In the genomic region with DNA sequence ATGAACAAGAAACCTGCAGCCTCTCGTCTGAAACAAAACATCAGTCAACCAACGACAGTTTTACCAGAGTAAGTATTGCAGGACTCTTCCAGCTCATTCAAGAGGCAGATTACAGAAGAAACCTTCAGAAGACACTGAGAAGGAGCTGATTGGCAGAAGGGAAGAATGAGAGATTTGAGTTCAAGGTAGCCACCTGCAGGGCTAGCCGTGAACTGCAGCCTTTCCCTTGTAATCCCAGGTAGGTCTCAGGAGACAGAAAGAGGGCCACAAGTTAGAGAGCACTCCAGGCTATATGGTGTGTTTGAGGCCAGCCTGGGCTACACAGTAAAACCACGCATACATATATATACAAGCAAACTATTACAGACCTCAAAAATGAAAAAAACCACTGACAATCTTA, we compare ENCODE assay signal across 9 mouse cellular contexts. TPM values are rescaled to one million over a fixed set of nuclear protein-coding genes. Genes with fewer than 3 reads are reported as not detected.
DNase-seq lines count a peak whose midpoint lies in the region; ATAC-seq and TF ChIP-seq lines count a peak whose summit lies in the region.
"Had no signal": no experiment of that assay in that cellular context is flagged by ENCODE, and none has a peak within 500 bp of the region (broad histone marks: within the 10 kb centered on the region; RNA-seq: fewer than 3 reads in every experiment).

No protein-coding gene starts in this region.

- H3K9me3 ChIP-seq in kidney, embryonic 16.5 days (ENCODE audit: low read length) = peaks cover 4% of the 10 kb centered on the region

- no peaks in the 10 kb centered on the region for H3K4me1 ChIP-seq in kidney, embryonic 16.5 days (ENCODE audit: insufficient read depth, low read length)
- H3K4me1 ChIP-seq in testis, adult 2 months (ENCODE audit: control insufficient read depth, insufficient read depth, low read length) = peaks cover 2% of the 10 kb centered on the region; the same call in 1 of the 2 replicates

- no peaks in the 10 kb centered on the region for H3K36me3 ChIP-seq in kidney, embryonic 16.5 days (ENCODE audit: insufficient read depth, low read length)
- H3K36me3 ChIP-seq in testis, adult 2 months (ENCODE audit: control insufficient read depth, insufficient read depth, low read length) = no peaks in the 10 kb centered on the region; the same call in 1 of the 2 replicates

- no peak overlapping the region for H3K4me3 ChIP-seq in kidney, embryonic 16.5 days (ENCODE audit: low read length)
- no peak overlapping the region for H3K4me3 ChIP-seq in testis, adult 2 months (ENCODE audit: control insufficient read depth, low read depth, low read length)
- H3K4me3 ChIP-seq: erythroblast, embryonic 14.5 days had no signal

- no peak overlapping the region for H3K4me2 ChIP-seq in kidney, embryonic 16.5 days (replicated peaks; ENCODE audit: low read depth, low read length)

- WGBS in kidney, embryonic 16.5 days = 79% methylated on average over 4 of the region's 4 CpGs

- no peak overlapping the region for H3K27ac ChIP-seq in kidney, embryonic 16.5 days (ENCODE audit: low read length)
- no peak overlapping the region for H3K27ac ChIP-seq in testis, adult 2 months (ENCODE audit: control insufficient read depth, insufficient read depth, low read depth, low read length)
- H3K27ac ChIP-seq: macrophage had no signal

- no peak overlapping the region for H3K9ac ChIP-seq in kidney, embryonic 16.5 days (replicated peaks; ENCODE audit: low read length)

- no peak for TF ChIP-seq POLR2A in testis, adult 2 months (IDR thresholded peaks at IDR 0.05; ENCODE audit: control insufficient read depth, low read depth, low read length)

- H3K27me3 ChIP-seq in kidney, embryonic 16.5 days (ENCODE audit: insufficient read depth, low read length) = no peaks in the 10 kb centered on the region
- no peaks in the 10 kb centered on the region for H3K27me3 ChIP-seq in testis, adult 2 months (ENCODE audit: control insufficient read depth, insufficient read depth, low read length)

- peak; percentile 54 for DNase-seq in kidney, adult 11 months
- peak; percentile 73 for DNase-seq in R1 (ENCODE audit: low read depth, low spot score)
- peak; percentile 51 for DNase-seq in layer of hippocampus, adult 11-12 months (ENCODE audit: low spot score)
- DNase-seq in lung, postnatal 10 days = peak; percentile 65

- peak; percentile 36; the same call in 1 of the 2 replicates for TF ChIP-seq CTCF in testis, adult 2 months (IDR thresholded peaks at IDR 0.05; ENCODE audit: control insufficient read depth, insufficient read depth, insufficient replicate concordance, low read depth, low read length)

- no peak for ATAC-seq in kidney, embryonic 16.5 days (ENCODE audit: low FRiP score, low TSS enrichment)
- peak; percentile 56 for ATAC-seq in common myeloid progenitor, adult 5-6 weeks (replicated peaks; ENCODE audit: low read depth, poor library complexity, severe bottlenecking)

RNA-seq across cellular contexts. Expression of a gene that starts 49.2 kb away (rescaled TPM):
- 22.2 and 24.4 TPM in 2 replicates for polyA plus RNA-seq in kidney, embryonic 16.5 days (2015; fragmentation: Nextera tagmentation; extraction: Ambion mirVana)
- 1.1 and 2.2 TPM in 2 replicates for total RNA-seq in common myeloid progenitor, adult 5-6 weeks (2017)
- 20.0 and 22.4 TPM in 2 replicates for polyA plus RNA-seq in testis, adult 2 months (2012; rRNA removed)
